Mouse (Mus musculus): ENCODE measurements around the gene Clvs2. TPM values are rescaled to one million over a fixed set of nuclear protein-coding genes. Genes with fewer than 3 reads are reported as not detected.

The Clvs2 gene
- polyA plus RNA-seq (2012; fragmentation: generic; extraction: Trizol), result not detected

GRCm38 (mm10) chr10:33624131-33624879, at the start of gene Clvs2:
Clvs2 (minus strand) TSS chr10:33624769.

Other genes starting within 250 kb of the Clvs2 start
- not detected for gene Sult3a2, start 161.9 kb upstream of the Clvs2 start, polyA plus RNA-seq (2012; fragmentation: generic; extraction: Trizol)
- gene Sult3a1, start 233.0 kb upstream of the Clvs2 start, polyA plus RNA-seq (2012; fragmentation: generic; extraction: Trizol), result not detected

Data from C3H10T1/2 (cell line).